Mouse (Mus musculus): ENCODE data around the gene Pnmal1.

Pnmal1 gene

GRCm38 (mm10) chr7:16924037-16924834 is 35.2 kb upstream of the Pnmal1 start, which contains the start of gene Calm3:
TSS of gene Calm3 (minus strand) at chr7:16924114.
- peak; percentile 100 for DNase-seq (ENCODE audit: low spot score)

- no peak for DNase-seq (ENCODE audit: low spot score)
Measured at GRCm38 (mm10) chr7:16928341-16928740, 31.1 kb upstream of the Pnmal1 start.

GRCm38 (mm10) chr7:16930850-16931249 is 28.6 kb upstream of the Pnmal1 start:
- peak; percentile 84 for DNase-seq (ENCODE audit: low spot score)

GRCm38 (mm10) chr7:16931968-16932627 is 27.4 kb upstream of the Pnmal1 start:
- DNase-seq (ENCODE audit: low spot score): peak; percentile 88

- no peak for DNase-seq (ENCODE audit: low spot score)
Measured at GRCm38 (mm10) chr7:16932704-16933577, 26.5 kb upstream of the Pnmal1 start.

GRCm38 (mm10) chr7:16937312-16937711 is 22.2 kb upstream of the Pnmal1 start:
- no peak for DNase-seq (ENCODE audit: low spot score)

GRCm38 (mm10) chr7:16938117-16938791 is 21.2 kb upstream of the Pnmal1 start:
- no peak for DNase-seq (ENCODE audit: low spot score)

- DNase-seq (ENCODE audit: low spot score): no peak
Measured at GRCm38 (mm10) chr7:16940292-16940691, 19.2 kb upstream of the Pnmal1 start.

- DNase-seq (ENCODE audit: low spot score): no peak
Measured at GRCm38 (mm10) chr7:16942861-16943260, 16.6 kb upstream of the Pnmal1 start.

GRCm38 (mm10) chr7:16944061-16944807 is 15.2 kb upstream of the Pnmal1 start, which contains the start of gene Pnmal2:
TSS of gene Pnmal2 (plus strand) at chr7:16944682.
- no peak for DNase-seq (ENCODE audit: low spot score)

- no peak for DNase-seq (ENCODE audit: low spot score)
Measured at GRCm38 (mm10) chr7:16944808-16945315, 14.6 kb upstream of the Pnmal1 start.

GRCm38 (mm10) chr7:16945419-16945818 is 14.1 kb upstream of the Pnmal1 start:
- no peak for DNase-seq (ENCODE audit: low spot score)

- DNase-seq (ENCODE audit: low spot score): no peak
Measured at GRCm38 (mm10) chr7:16946441-16947348, 12.8 kb upstream of the Pnmal1 start.

- DNase-seq (ENCODE audit: low spot score): no peak
Measured at GRCm38 (mm10) chr7:16947349-16947895, 12.1 kb upstream of the Pnmal1 start.

GRCm38 (mm10) chr7:16947959-16948361 is 11.5 kb upstream of the Pnmal1 start:
- DNase-seq (ENCODE audit: low spot score): no peak

GRCm38 (mm10) chr7:16948923-16949458 is 10.5 kb upstream of the Pnmal1 start:
- no peak for DNase-seq (ENCODE audit: low spot score)

- DNase-seq (ENCODE audit: low spot score): no peak
Measured at GRCm38 (mm10) chr7:16949908-16950841, 9.3 kb upstream of the Pnmal1 start.

Measured in layer of hippocampus, adult 9-10 months (tissue).